Mouse (Mus musculus) kidney, embryonic 14.5 days (tissue): ENCODE results near the gene Mga. TPM values are rescaled to one million over a fixed set of nuclear protein-coding genes. Genes with fewer than 3 reads are reported as not detected.

Source experiments
- ATAC-seq: fragments of 200-750 bp; cut with Nextera tagmentation; 2 replicates; pipeline ENCODE4 v1.8.0; 2017; ENCODE audit warnings: moderate number of reproducible peaks, mild to moderate bottlenecking, moderate TSS enrichment, moderate library complexity; ENCODE audit not compliant: low FRiP score, low TSS enrichment
- H3K27ac ChIP-seq: fragments of 300-500 bp; sonication (generic); 2 replicates; pipeline ENCODE4 v1.5.1; 2014; ENCODE audit warnings: low read depth, mild to moderate bottlenecking, low read length, moderate library complexity, mixed read lengths
- H3K27me3 ChIP-seq: fragments of 300-500 bp; sonication (generic); 2 replicates; pipeline ENCODE4 v1.6.1; 2014; ENCODE audit warnings: mild to moderate bottlenecking, low read length; ENCODE audit not compliant: control insufficient read depth, insufficient read depth
- H3K36me3 ChIP-seq: fragments of 300-500 bp; sonication (generic); 2 replicates; pipeline ENCODE4 v1.6.1; 2014; ENCODE audit warnings: low read length, mixed read lengths; ENCODE audit not compliant: control insufficient read depth, insufficient read depth
- H3K4me1 ChIP-seq: fragments of 300-500 bp; sonication (generic); 2 replicates; pipeline ENCODE4 v1.6.1; 2014; ENCODE audit warnings: low read length, mixed read lengths; ENCODE audit not compliant: control insufficient read depth, insufficient read depth
- H3K4me2 ChIP-seq: fragments of 300-500 bp; sonication (generic); replicated peaks from 2 replicates; pipeline ENCODE4 v1.6.1; 2014; ENCODE audit warnings: low read depth, mild to moderate bottlenecking, low read length
- H3K4me3 ChIP-seq: fragments of 300-500 bp; sonication (generic); 2 replicates; pipeline ENCODE4 v1.5.1; 2014; ENCODE audit warnings: mild to moderate bottlenecking, low read length
- H3K9ac ChIP-seq: fragments of 300-500 bp; sonication (generic); 2 replicates; pipeline ENCODE4 v1.6.1; 2014; ENCODE audit warnings: low read depth, mild to moderate bottlenecking, low read length, moderate library complexity
- H3K9me3 ChIP-seq: fragments of 300-500 bp; sonication (generic); 2 replicates; pipeline ENCODE4 v1.6.1; 2016; ENCODE audit warnings: low read length; ENCODE audit not compliant: control insufficient read depth
- WGBS: fragments of 180-500 bp; shearing (Covaris S2); extraction: QIAGEN DNeasy Blood & Tissue Kit; methylation state at CpG from one replicate; pipeline ENCODE4 v1.1.7; 2014; 5-methylcytosine and 5-hydroxymethylcytosine counted together
- polyA plus RNA-seq: library from polyadenylated mRNA; unstranded; fragments of >200 nt; fragmentation: Nextera tagmentation; extraction: Ambion mirVana; gene quantifications from 2 replicates; pipeline ENCODE4 v1.2.1, GENCODE M21; 2014

Gene Mga
- 30.7 and 41.5 TPM in 2 replicates for polyA plus RNA-seq

- H3K9ac ChIP-seq, result peak within 1 kb of the TSS; percentile 54
- no peaks in the 10 kb centered on the region for H3K36me3 ChIP-seq
- H3K4me3 ChIP-seq, result peak within 1 kb of the TSS; percentile 48
- H3K4me2 ChIP-seq, result peak within 1 kb of the TSS; percentile 90
- H3K9me3 ChIP-seq, result no peaks in the 10 kb centered on the region
- peaks cover 10% of the 10 kb centered on the region for H3K4me1 ChIP-seq
- no peaks in the 10 kb centered on the region for H3K27me3 ChIP-seq
- peak; percentile 98 for ATAC-seq
- WGBS, result under 1% methylated on average over 58 of the region's 58 CpGs
- H3K27ac ChIP-seq, result peak within 1 kb of the TSS; percentile 90
Measured at GRCm38 (mm10) chr2:119897090-119897732, at the start of gene Mga. Gene Mga (plus strand): TSS chr2:119897228.

GRCm38 (mm10) chr2:119853811-119854210 is 43.2 kb upstream of the Mga start:
- no peaks in the 10 kb centered on the region for H3K4me1 ChIP-seq
- no peak overlapping the region for H3K27ac ChIP-seq
- H3K4me2 ChIP-seq, result no peak overlapping the region
- H3K36me3 ChIP-seq, result no peaks in the 10 kb centered on the region
- H3K4me3 ChIP-seq, result no peak overlapping the region
- no peak for ATAC-seq
- 86% methylated on average over 4 of the region's 4 CpGs for WGBS
- no peaks in the 10 kb centered on the region for H3K9me3 ChIP-seq
- no peak overlapping the region for H3K9ac ChIP-seq
- no peaks in the 10 kb centered on the region for H3K27me3 ChIP-seq

GRCm38 (mm10) chr2:119855310-119855850 is 41.6 kb upstream of the Mga start:
- Histone ChIP-seq H3K36me3 (no peaks in the 10 kb centered on the region), H3K4me1 (no peaks in the 10 kb centered on the region), H3K9ac (no peak overlapping the region), H3K9me3 (no peaks in the 10 kb centered on the region), H3K27me3 (no peaks in the 10 kb centered on the region), H3K4me2 (no peak overlapping the region), H3K27ac (no peak overlapping the region), H3K4me3 (no peak overlapping the region)
- ATAC-seq, result no peak
- WGBS, result 61% methylated on average over 6 of the region's 6 CpGs

- Histone ChIP-seq H3K27ac (no peak overlapping the region), H3K4me2 (no peak overlapping the region), H3K36me3 (no peaks in the 10 kb centered on the region), H3K4me1 (no peaks in the 10 kb centered on the region), H3K9ac (no peak overlapping the region), H3K27me3 (no peaks in the 10 kb centered on the region), H3K4me3 (no peak overlapping the region), H3K9me3 (no peaks in the 10 kb centered on the region)
- no peak for ATAC-seq
- 86% methylated on average over 2 of the region's 2 CpGs for WGBS
Measured at GRCm38 (mm10) chr2:119857341-119857740, 39.7 kb upstream of the Mga start.

GRCm38 (mm10) chr2:119864484-119864883 is 32.5 kb upstream of the Mga start:
- H3K4me2 ChIP-seq, result no peak overlapping the region
- H3K9me3 ChIP-seq, result no peaks in the 10 kb centered on the region
- H3K27me3 ChIP-seq, result no peaks in the 10 kb centered on the region
- H3K27ac ChIP-seq, result no peak overlapping the region
- H3K4me3 ChIP-seq, result no peak overlapping the region
- no peaks in the 10 kb centered on the region for H3K36me3 ChIP-seq
- H3K4me1 ChIP-seq, result no peaks in the 10 kb centered on the region
- WGBS, result 63% methylated on average over 4 of the region's 4 CpGs
- no peak for ATAC-seq
- no peak overlapping the region for H3K9ac ChIP-seq

GRCm38 (mm10) chr2:119872371-119873104 is 24.5 kb upstream of the Mga start:
- 0 out of 2 replicates have a peak, but pooled peaks cover 2% of the 10 kb centered on the region for H3K4me1 ChIP-seq
- H3K36me3 ChIP-seq, result no peaks in the 10 kb centered on the region
- H3K27ac ChIP-seq, result 0 out of 2 replicates have a peak overlapping the region, but pooled peaks have one; percentile 12
- H3K4me3 ChIP-seq, result peak overlapping the region; percentile 51
- under 1% methylated on average over 71 of the region's 73 CpGs for WGBS
- no peaks in the 10 kb centered on the region for H3K27me3 ChIP-seq
- peak; percentile 87 for ATAC-seq
- peak overlapping the region; percentile 61 for H3K9ac ChIP-seq
- H3K9me3 ChIP-seq, result no peaks in the 10 kb centered on the region
- H3K4me2 ChIP-seq, result peak overlapping the region; percentile 64

- peak; percentile 92 for ATAC-seq
- 2% methylated on average over 39 of the region's 39 CpGs for WGBS
- H3K4me3 ChIP-seq, result peak overlapping the region; percentile 51
- no peaks in the 10 kb centered on the region for H3K36me3 ChIP-seq
- 0 out of 2 replicates have a peak, but pooled peaks cover 2% of the 10 kb centered on the region for H3K4me1 ChIP-seq
- peak overlapping the region; percentile 61 for H3K9ac ChIP-seq
- H3K27ac ChIP-seq, result no peak overlapping the region
- no peaks in the 10 kb centered on the region for H3K9me3 ChIP-seq
- peak overlapping the region; percentile 64 for H3K4me2 ChIP-seq
- H3K27me3 ChIP-seq, result no peaks in the 10 kb centered on the region
Measured at GRCm38 (mm10) chr2:119873105-119873464, 23.9 kb upstream of the Mga start.

- Histone ChIP-seq H3K9ac (no peak overlapping the region), H3K27me3 (no peaks in the 10 kb centered on the region), H3K9me3 (no peaks in the 10 kb centered on the region), H3K4me1 (0 out of 2 replicates have a peak, but pooled peaks cover 2% of the 10 kb centered on the region), H3K4me3 (no peak overlapping the region), H3K36me3 (no peaks in the 10 kb centered on the region), H3K4me2 (no peak overlapping the region), H3K27ac (no peak overlapping the region)
- ATAC-seq, result no peak
Measured at GRCm38 (mm10) chr2:119875981-119876380, 21.0 kb upstream of the Mga start.

GRCm38 (mm10) chr2:119887201-119887600 is 9.8 kb upstream of the Mga start:
- Histone ChIP-seq H3K27ac (no peak overlapping the region), H3K36me3 (no peaks in the 10 kb centered on the region), H3K4me1 (no peaks in the 10 kb centered on the region), H3K9me3 (no peaks in the 10 kb centered on the region), H3K9ac (no peak overlapping the region), H3K4me3 (no peak overlapping the region), H3K4me2 (no peak overlapping the region), H3K27me3 (no peaks in the 10 kb centered on the region)
- ATAC-seq, result no peak
- 89% methylated on average over 3 of the region's 3 CpGs for WGBS
